Mouse (Mus musculus) cerebellum, adult 9-11 months (tissue): Measurements from ENCODE around the gene Mbip.
A peak's percentile ranks its signal among the peaks of the same experiment; 100 is the strongest.

Source experiments
- DNase-seq: peaks from one replicate; pipeline ENCODE4 v3.0.0; 2022

Gene Mbip

GRCm38 (mm10) chr12:56345367-56346089 lies at the start of gene Mbip:
Gene Mbip (minus strand): TSS chr12:56345894.
- DNase-seq, result peak; percentile 96

GRCm38 (mm10) chr12:56387647-56388205 lies 42.0 kb upstream of the Mbip start:
- no peak for DNase-seq

DNA sequence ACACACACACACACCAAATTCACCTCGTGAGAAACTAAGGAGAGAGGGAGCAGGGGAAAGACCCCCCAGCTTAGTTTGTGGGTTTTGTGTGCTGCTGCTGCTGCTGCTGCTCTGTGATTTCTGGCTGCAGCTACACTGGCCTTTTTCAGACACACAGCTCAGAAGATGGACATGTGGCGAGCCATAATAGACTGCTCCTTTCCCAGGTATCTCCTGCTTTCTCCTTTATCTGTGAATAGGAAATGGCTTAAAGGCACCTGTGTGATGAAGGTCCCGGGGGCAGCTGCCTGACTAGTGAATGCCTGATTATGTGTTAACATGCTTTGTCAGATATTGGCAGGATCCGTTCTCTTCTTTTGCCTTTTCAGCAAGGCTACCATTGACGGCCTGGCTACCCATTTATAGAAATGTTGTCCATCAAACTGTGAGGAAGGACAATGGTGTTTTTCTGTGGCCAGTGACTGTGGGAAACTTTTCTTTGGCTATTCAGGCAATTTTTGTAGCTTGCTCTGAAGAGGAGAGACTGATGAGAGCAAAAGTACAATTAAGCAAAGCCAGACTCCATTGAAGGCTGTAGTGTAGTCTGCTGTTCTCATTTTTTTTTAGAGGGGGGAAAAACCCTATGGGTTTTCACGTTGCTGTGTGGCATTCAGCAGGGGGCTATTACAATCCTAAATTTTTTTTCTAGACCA lies 41.4 kb upstream of the Mbip start:
- DNase-seq, result no peak

DNA sequence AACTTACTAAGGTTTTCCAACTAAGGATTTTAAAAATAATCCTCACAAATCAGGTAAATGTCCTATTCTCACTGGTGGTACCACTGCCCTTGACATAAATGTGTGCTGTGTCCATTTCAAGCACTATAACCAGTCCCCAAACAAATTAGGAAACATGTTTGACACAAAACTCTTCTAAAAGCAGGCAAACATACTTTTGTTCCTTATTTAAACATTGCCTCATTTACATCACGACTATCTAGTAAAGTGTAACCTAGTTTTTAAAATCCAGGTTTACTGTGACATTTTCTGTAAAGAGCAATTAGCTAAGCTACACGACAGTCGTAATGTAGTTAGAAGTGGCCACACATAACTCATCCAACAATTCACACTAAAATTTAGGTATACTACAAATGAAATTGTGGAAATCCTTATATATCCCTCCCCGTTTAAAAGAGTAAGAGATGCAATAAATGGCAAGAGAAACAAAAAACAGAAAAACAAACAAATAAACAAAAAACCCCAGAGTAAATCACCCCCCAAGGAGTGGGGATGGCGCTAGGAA lies 851 bp downstream of the Mbip start:
- no peak for DNase-seq

GRCm38 (mm10) chr12:56339295-56340056 lies 6.2 kb downstream of the Mbip start:
- no peak for DNase-seq

DNA sequence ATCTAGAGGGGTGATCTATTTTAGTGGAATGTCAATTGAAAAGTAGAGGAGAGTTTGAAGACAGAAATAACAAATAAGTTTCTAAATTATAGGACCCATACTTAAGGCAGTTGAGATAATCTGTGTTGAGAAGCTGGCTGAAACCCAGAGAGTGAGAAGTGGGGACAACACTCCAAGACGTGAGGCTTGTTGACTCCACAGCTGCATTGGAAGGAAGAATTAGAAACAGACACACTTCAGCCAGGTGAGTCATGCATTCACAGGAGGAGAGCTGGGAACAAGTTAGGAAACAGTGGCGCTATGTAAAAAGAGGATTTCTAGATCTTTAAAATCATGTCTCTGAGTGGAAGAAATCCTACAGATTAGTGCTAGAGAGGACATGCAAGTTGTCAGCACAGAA lies 12.2 kb downstream of the Mbip start:
- no peak for DNase-seq

- DNase-seq, result no peak
Observed at GRCm38 (mm10) chr12:56332475-56332874, 13.2 kb downstream of the Mbip start.

GRCm38 (mm10) chr12:56327448-56327998 lies 18.2 kb downstream of the Mbip start:
- no peak for DNase-seq

DNA sequence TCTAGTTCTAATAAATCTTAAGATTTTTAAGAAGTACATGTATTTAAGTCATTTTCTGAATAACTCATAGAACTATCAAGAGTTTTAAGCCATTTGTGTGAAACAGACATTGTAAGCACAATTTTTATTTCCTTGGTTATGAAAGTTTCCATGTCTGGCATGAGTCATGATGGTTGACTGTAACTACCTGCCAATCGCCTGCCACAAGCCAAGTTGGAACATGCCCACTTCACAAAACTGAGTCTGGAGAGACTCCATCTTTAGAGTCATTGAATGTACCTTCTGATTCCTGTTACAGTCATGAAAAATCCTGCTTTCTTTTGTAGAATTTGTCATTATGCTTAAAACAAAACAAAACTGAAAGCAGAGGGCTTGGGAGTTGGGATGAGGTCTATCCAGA lies 19.8 kb downstream of the Mbip start:
- no peak for DNase-seq

- no peak for DNase-seq
Observed at GRCm38 (mm10) chr12:56318941-56319340, 26.8 kb downstream of the Mbip start.

DNA sequence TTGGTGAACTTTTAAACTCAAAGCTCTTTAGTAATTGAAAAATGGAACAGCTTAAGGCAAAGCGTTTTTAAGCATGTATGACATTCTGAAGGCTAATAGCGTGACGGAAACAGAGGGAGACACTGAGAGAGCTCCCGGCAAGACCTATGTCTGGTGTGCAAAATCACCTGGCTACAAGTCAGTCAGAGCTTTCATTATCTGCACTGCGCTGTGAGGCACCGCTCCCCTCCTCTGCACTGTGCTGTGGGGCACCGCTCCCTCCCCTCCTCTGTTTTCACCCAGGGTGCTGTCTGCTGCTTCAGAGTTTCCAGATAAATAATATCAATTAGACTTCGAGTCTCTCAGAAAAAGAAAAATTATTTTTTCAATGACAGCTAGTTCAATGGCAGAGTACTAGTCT lies 27.6 kb downstream of the Mbip start:
- no peak for DNase-seq

DNA sequence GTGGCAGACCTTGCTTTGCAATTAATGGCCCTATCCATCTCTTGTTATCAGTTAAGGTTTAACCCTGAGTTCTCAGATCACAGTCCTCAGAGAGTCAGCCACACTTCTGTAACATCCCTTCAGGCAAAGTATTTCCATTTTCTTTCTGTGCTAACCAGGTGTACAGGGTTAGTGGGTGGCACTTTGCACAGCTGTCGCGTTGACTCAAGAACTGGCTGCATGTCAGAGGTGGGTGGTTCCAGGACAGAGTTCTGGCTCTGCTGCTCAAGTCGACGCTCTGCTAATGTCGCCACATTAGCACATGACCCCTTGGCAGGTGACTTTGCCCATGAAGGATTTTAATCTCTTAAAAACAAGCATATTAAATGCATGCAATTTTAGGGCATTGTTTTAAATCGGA lies 39.9 kb downstream of the Mbip start:
- no peak for DNase-seq

DNA sequence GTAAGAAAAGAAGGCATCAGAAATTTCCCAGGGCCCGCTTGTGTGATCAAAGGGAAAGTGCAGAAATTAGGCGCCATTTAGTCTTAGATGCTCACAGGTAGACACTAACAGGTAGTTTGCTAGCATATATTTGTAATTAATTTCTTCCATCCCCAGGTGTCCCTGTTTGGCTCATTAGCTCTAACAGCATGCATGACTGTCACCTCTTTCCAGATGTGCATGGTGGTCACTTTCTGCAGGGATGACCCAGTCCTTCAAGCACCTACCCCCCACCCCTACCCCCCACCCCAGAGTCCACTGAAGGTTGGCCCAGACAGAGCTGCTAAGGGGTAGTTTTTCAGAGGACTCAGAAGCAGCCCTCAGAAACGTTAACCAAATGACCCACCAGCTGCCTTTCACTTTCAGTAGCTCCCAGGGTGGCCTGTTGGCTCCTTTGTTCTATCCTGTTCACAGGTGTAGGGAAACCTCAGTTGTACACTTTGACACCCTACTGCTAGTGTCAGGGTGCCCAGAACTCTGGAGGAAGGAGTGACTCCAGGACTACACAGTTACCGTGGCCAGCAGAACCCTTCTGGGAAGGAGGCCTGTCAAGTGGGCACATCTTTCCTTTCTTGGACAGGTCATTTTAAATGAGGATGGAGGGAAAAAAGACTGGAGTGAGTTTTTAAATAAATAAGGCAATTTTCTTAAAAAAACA lies 43.2 kb downstream of the Mbip start:
- no peak for DNase-seq

- no peak for DNase-seq
Observed at GRCm38 (mm10) chr12:56301487-56302293, 44.0 kb downstream of the Mbip start.

DNA sequence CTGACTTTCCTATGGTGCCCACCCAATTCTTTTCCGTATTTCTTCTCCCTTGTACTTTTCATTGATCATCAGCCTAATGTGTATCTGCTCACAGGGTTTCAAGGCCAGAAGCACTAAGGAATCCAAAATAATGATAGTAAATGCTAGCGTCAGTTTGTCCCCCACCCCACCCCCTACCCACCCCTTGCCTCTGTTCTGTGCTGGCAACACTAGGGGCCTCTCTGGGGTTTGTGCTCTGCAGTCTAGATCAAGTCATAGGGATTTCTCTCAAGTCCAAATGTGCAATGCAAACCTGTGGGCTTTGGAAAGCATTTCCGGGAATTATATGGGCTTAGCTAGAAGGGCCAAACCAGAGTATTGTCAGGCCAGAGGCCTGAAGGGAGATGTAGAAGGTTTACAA lies 46.1 kb downstream of the Mbip start:
- DNase-seq, result no peak

DNA sequence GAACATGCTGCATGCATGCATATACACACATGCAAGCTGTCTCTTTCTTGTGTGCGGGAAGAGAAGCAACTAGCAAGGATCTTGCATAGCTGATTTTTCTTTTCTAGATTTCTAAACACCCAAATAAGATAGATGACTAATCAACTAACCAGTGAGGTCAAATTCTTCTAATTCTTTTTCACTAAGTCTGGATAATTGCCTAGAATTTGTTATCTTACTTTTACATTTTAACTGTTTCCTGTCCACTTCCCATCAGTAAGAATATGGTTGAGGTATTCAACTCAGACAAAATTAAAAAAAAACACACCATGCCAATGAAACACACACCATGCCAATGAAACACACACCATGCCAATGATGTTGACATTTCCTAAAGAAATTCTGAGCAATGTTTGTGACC lies 46.8 kb downstream of the Mbip start:
- DNase-seq, result no peak

GRCm38 (mm10) chr12:56297921-56298830 lies 47.5 kb downstream of the Mbip start:
- DNase-seq, result no peak

DNA sequence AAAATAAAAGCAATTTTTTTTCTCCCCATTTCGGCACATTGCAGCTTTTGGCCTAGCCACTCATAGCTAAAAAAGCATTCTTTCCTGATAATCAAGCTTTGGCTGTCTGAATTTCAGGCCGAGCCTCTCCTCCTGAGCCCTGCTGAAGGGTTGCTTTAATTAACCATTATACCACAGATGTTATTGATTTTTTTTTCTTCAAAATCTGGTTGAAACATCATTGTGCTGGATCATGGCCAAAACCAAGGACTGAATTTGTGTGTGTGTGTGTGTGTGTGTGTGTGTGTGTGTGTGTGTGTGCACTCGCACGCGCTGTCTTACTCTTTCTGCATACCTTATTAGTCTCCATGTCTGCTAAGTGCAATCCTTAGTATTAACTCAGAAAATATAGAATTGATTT lies 48.6 kb downstream of the Mbip start:
- no peak for DNase-seq

DNA sequence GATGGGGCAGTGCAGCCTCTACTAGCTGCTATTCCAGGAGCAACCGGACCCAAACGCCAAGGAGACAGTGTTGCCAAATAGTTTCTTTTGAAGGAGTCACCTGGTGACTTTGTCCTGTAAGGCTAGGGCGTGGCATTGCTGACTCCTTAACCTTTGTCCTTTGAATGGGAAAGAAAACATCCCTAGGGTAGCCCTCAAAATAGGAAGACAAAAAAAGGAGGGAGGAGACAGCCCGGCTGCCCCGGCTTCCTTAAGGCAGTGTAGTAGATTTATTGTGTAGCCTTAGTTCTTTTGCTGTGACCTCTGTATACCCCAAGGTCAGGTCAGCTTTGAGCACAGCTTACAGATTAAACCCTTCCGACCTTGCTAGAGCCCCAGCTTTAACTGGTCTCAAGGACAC lies 49.2 kb downstream of the Mbip start:
- DNase-seq, result no peak

DNA sequence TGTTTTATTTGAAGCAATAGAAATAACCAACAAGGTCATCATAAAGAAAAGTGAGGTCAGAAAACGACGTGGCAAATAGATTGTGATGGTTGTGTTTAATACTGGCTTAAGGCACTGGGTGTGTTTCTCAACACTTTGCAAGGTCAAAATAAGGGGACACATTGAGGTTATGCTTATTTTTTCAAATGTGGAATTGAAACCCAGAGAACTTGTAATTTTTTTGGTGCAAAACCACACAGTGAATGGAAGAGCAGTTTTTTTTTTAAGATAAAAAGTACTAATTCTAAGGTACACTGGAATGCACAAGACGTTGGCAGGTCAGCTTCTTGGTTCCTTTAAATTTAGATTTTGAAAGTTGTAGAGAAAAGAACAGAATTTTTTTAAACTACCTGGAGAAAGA lies 50.5 kb downstream of the Mbip start:
- DNase-seq, result no peak
